Mouse (Mus musculus) urinary bladder, postnatal 36 days (tissue): ENCODE measurements at regions not wholly inside any gene's neighbourhood (a gene's known extent, or its start where the extent isn't known, plus 50 kb on each side); places are given as distances from the start of the nearest gene placed in this dataset.

ENCODE experiments used
- DNase-seq, 2 experiments: peaks; one replicate each; pipeline ENCODE4 v3.0.0; 2022; ENCODE audit warnings: low spot score in 2 of 2, mixed read lengths in 1 of 2

- no peak for DNase-seq
These were observed 135.0 kb downstream of the 2410131K14Rik start for GRCm38 (mm10) chr5:118380052-118380421.

GRCm38 (mm10) chr5:118380422-118381293, 135.6 kb downstream of the 2410131K14Rik start:
- peak; percentile 33 to 72 for DNase-seq

- DNase-seq, result peak; percentile 48 to 82
These were observed 136.3 kb downstream of the 2410131K14Rik start for GRCm38 (mm10) chr5:118381294-118381675.

GRCm38 (mm10) chr5:118386126-118386525, 141.1 kb downstream of the 2410131K14Rik start:
- peak; percentile 38 to 77 for DNase-seq

GRCm38 (mm10) chr5:118388419-118388818, 143.4 kb downstream of the 2410131K14Rik start:
- no peak for DNase-seq

- DNase-seq, result no peak
These were observed 145.8 kb downstream of the 2410131K14Rik start for GRCm38 (mm10) chr5:118390691-118391373.

GRCm38 (mm10) chr5:118392932-118393487, 148.0 kb downstream of the 2410131K14Rik start:
- no peak for DNase-seq

- no peak for DNase-seq
These were observed 149.0 kb downstream of the 2410131K14Rik start for GRCm38 (mm10) chr5:118394051-118394450.

- no peak for DNase-seq
These were observed 151.1 kb downstream of the 2410131K14Rik start for GRCm38 (mm10) chr5:118396004-118396725.

GRCm38 (mm10) chr5:118400926-118401325, 155.9 kb downstream of the 2410131K14Rik start:
- DNase-seq, result no peak

GRCm38 (mm10) chr5:118404398-118404797, 156.1 kb upstream of the Med13l start:
- no peak for DNase-seq

- no peak for DNase-seq
These were observed 155.1 kb upstream of the Med13l start for GRCm38 (mm10) chr5:118405421-118405820.

- no peak for DNase-seq
These were observed 153.0 kb upstream of the Med13l start for GRCm38 (mm10) chr5:118407451-118407850.

GRCm38 (mm10) chr5:118407973-118408372, 152.5 kb upstream of the Med13l start:
- DNase-seq, result no peak

GRCm38 (mm10) chr5:118408826-118409225, 151.7 kb upstream of the Med13l start:
- DNase-seq, result no peak

- peak; percentile 56 to 70 for DNase-seq
These were observed 146.8 kb upstream of the Med13l start for GRCm38 (mm10) chr5:118413428-118414282.

- DNase-seq, result no peak
These were observed 141.0 kb upstream of the Med13l start for GRCm38 (mm10) chr5:118419344-118420037.

GRCm38 (mm10) chr5:118421884-118422821, 138.3 kb upstream of the Med13l start:
- DNase-seq, result peak in 1 of 2 experiments; percentile 38

GRCm38 (mm10) chr5:118424177-118424576, 136.3 kb upstream of the Med13l start:
- no peak for DNase-seq
